Mouse (Mus musculus) gastrocnemius, adult 2 months (tissue): ENCODE measurements around the gene Car5b. TPM values are rescaled to one million over a fixed set of nuclear protein-coding genes. Genes with fewer than 3 reads are reported as not detected.

Experiments
- DNase-seq: peaks from one replicate; pipeline ENCODE4 v3.0.0; 2022
- H3K27ac ChIP-seq: fragments of 200-600 bp; 2 replicates; pipeline ENCODE4 v1.8.1; 2022; ENCODE audit warnings: mild to moderate bottlenecking
- H3K4me3 ChIP-seq: fragments of 200-600 bp; 2 replicates; pipeline ENCODE4 v1.8.1; 2022; ENCODE audit warnings: mild to moderate bottlenecking, moderate library complexity
- CTCF ChIP-seq: fragments of 200-600 bp; IDR thresholded peaks from 2 replicates; pipeline ENCODE4 v1.8.1; 2022; ENCODE audit warnings: antibody characterized with exemption, mild to moderate bottlenecking, moderate library complexity
- intact Hi-C: fragments of 180-260 bp; cut with DNase I; formaldehyde crosslinking; loops from one replicate; pipeline ENCODE4 v1.15.1; 2025
- total RNA-seq, 2 experiments: library from RNA; stranded (reverse); gene quantifications; 2 replicates each; pipeline ENCODE4 v1.2.3; 2021

Car5b gene
- total RNA-seq, 2 experiments from 2014 or later, result 0.46 to 1.2 TPM

- no peak for DNase-seq
- Histone ChIP-seq H3K4me3 (no peak overlapping the region), H3K27ac (no peak overlapping the region)
- no peak for TF ChIP-seq CTCF
- intact Hi-C loops, result no loop called here
These were observed 76.2 kb downstream of the Car5b start for GRCm38 (mm10) chrX:163951618-163952017.

- DNase-seq, result no peak
- intact Hi-C loops, result no loop called here
- Histone ChIP-seq H3K4me3 (no peak overlapping the region), H3K27ac (no peak overlapping the region)
- no peak for TF ChIP-seq CTCF
These were observed 83.4 kb downstream of the Car5b start for GRCm38 (mm10) chrX:163944381-163944780.

- DNase-seq, result peak; percentile 83
- no peak for TF ChIP-seq CTCF
- 0 out of 2 replicates have a peak overlapping the region, but pooled peaks have one; percentile 30 for H3K4me3 ChIP-seq
- intact Hi-C loops, result no loop called here
- peak overlapping the region; percentile 78 for H3K27ac ChIP-seq
These were observed 89.2 kb downstream of the Car5b start for GRCm38 (mm10) chrX:163938587-163938986.

GRCm38 (mm10) chrX:163934731-163935130, 93.1 kb downstream of the Car5b start:
- intact Hi-C loops, result no loop called here
- DNase-seq, result no peak
- Histone ChIP-seq H3K4me3 (no peak overlapping the region), H3K27ac (no peak overlapping the region)
- TF ChIP-seq CTCF, result no peak

GRCm38 (mm10) chrX:163929550-163929949, 98.2 kb downstream of the Car5b start:
- no peak for DNase-seq
- TF ChIP-seq CTCF, result no peak
- intact Hi-C loops, result no loop called here
- Histone ChIP-seq H3K27ac (no peak overlapping the region), H3K4me3 (no peak overlapping the region)

Other genes starting within 250 kb of the Car5b start
- gene Ap1s2, start 119.0 kb downstream of the Car5b start, total RNA-seq, result 10 to 100 TPM; 25.9 to 32.3 TPM
- 10 to 100 TPM; 12.8 to 18.0 TPM for gene Zrsr2, start 69.3 kb downstream of the Car5b start, total RNA-seq
- gene Siah1b, start 48.5 kb upstream of the Car5b start, total RNA-seq, result 1 to 10 TPM; 3.2 to 3.3 TPM
- gene Cltrn, start 60.8 kb upstream of the Car5b start, total RNA-seq, result not detected
- under 1 TPM; 0.54 to 0.59 TPM for gene Ace2, start 111.3 kb upstream of the Car5b start, total RNA-seq
- under 1 TPM; 0.08 to 0.28 TPM for gene Bmx, start 230.2 kb upstream of the Car5b start, total RNA-seq
- 1 to 10 TPM; 4.6 to 7.0 TPM for gene Pir, start 241.4 kb upstream of the Car5b start, total RNA-seq